Mouse (Mus musculus) neural tube, embryonic 10.5 days (tissue): ENCODE results near the gene Mogat2.

Source experiments
- DNase-seq: peaks from one replicate; pipeline ENCODE4 v3.0.0-alpha.2; 2017; ENCODE audit warnings: low spot score; ENCODE audit errors: extremely low spot score

The Mogat2 gene

DNA sequence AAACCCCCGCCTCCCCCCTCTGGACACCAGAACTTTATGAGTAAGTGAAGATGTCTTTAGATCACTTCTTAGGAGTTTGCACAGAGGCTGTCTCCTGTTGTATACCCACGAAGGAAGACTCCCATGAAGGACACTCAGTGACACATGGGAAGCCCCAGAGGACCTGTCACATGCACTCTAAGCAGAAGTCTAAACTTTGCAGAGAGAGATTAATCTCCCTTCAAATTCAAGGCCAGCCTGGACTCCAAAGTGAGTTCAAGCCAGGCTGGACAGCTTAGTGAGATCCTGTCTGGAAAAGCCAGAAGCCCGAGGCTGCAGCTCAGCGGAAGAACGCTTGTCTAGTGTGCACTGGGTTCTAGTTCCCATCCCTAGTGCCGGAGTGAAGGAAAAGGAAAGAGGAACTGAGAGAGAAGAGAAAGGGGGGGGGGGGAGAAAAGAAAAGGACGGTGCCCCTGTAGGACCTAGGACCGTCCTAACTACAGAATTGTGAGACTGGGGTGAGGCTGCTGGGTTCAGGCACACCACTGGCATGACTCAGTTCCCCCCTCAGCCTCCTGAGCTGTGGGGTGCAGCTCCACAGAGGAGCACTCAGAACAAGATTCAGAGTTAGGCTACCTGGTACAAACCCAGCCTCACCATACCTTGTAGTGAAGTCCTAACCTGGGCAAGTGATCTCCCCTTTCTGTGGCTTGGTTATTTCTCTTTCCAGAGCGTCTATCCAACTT, 38.8 kb downstream of the Mogat2 start:
- no peak for DNase-seq

GRCm38 (mm10) chr7:99198811-99199210, 39.6 kb downstream of the Mogat2 start:
- no peak for DNase-seq

DNA sequence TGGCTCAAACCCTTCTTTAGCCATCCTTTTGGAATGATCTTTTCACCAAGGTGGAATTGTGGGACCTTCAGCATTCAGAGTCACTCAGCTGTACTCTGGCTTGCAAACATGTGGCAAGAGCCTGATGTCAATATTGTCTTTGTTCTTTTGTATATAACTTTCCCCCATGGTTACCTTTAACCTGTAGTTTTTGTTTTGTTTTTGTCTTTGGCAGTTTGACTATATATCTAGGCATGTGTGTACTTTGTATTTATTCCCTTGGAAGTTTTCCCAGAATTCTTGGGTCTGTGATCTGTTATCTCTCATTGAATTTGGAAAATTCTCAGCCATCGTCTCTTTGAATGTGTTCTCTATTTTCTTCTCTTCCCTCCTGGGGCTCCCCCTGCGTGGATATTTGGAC, 43.9 kb downstream of the Mogat2 start:
- DNase-seq = no peak

- no peak for DNase-seq
Measured at GRCm38 (mm10) chr7:99193926-99194325, 44.5 kb downstream of the Mogat2 start.

DNA sequence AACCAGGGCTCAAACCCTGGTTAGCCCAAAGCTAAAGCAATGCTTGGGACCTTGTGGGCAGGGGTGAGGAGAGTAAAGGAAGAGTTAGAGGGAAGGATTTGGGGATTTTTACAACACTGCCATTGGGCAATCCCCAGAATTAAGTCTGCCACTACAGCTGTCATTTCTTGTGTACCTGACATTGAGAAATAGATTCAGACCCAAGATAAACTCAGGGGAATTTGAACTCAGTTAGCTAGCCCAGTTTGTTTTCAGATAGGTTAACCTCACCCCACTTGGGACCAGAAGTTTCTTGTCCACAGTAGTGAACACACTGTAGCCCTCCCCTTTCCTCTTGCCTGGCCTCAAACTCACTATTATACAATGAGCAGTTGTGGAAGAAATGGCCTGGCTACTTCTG, 47.0 kb downstream of the Mogat2 start:
- DNase-seq = no peak

GRCm38 (mm10) chr7:99189885-99190284, 48.5 kb downstream of the Mogat2 start:
- DNase-seq = no peak

- DNase-seq = no peak
Measured at GRCm38 (mm10) chr7:99188630-99189029, 49.8 kb downstream of the Mogat2 start.

GRCm38 (mm10) chr7:99187451-99187850, 51.0 kb downstream of the Mogat2 start:
- no peak for DNase-seq

DNA sequence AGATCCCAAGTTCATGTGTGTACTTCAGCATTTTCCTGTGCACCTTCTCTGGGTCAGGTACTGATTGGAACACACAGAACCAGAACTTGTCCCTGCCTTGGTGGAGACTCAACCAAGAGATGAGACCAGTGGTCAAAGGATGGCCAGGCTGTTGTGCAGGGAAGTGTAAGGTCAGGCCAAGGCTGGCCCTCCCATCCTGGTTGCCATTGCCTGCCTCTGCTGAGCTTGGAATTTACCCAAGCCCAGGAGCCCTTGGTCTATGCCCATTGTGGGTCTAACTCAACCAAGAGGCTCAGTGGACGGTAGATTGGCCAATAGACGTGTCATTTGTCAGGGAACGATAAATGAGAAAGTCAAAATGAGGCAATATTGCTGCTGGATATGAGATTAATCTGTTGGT, 53.0 kb downstream of the Mogat2 start:
- no peak for DNase-seq

- no peak for DNase-seq
Measured at GRCm38 (mm10) chr7:99183751-99184150, 54.7 kb downstream of the Mogat2 start.

DNA sequence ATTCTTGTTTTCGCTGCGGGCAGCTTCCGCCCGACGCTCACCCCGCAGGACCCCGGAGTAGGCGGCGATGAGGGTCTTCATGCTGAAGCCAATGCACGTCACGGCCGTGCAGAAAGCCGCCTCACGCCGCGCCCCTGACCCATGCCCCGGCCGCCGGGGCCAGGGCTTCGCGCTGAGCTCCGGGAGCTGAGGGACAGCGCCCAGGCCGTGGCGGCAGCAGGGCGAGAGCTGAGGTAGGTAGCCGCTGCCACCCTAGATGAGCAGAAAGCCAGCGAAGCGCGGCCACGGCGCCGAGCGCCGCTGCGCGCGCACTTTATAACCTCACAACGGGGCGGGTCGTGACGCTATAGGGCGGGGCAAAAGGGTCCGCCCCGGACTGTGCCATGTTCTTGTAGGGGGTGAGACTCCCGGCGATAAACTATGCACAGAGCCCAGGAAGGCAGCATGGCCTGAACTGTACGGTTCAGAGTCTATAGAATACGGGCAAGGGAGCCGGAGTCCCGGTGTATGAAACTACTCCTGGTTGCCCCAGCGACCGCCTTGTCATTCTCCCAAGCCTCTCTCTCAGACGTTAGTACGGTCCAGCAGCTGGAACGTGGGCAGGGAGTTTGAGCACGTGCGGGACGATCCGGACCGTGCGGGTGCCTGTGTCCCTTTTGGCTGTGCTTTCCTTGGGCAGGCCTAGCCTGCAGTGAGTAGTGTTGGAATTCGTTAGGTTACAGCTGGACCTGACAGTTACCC, 55.8 kb downstream of the Mogat2 start, which contains the start of gene Dgat2:
Dgat2 (minus strand) TSS at position 288 of the 741 bp plus-strand sequence.
- peak; percentile 96 for DNase-seq

- no peak for DNase-seq
Measured at GRCm38 (mm10) chr7:99181619-99182431, 56.6 kb downstream of the Mogat2 start.

GRCm38 (mm10) chr7:99180162-99180561, 58.3 kb downstream of the Mogat2 start:
- DNase-seq = no peak

DNA sequence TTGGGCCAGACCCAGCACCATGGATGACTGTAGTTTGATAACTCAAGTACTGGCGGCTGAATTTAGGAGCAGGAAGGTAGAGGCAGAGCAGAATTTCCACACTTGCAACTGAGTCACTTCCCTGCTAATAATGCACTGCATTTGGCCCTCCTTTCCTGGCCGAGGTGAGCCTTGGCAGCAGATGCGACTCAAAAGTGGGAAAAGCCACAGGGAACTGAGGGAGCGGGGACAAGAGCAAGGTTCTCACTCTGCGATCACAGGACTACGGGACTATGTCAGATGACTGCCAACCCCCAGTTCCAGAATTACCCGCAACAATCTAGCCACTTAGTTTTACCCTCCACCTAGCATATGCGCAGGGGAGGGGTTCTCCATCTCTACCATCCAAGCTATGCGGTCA, 59.1 kb downstream of the Mogat2 start:
- DNase-seq = no peak

DNA sequence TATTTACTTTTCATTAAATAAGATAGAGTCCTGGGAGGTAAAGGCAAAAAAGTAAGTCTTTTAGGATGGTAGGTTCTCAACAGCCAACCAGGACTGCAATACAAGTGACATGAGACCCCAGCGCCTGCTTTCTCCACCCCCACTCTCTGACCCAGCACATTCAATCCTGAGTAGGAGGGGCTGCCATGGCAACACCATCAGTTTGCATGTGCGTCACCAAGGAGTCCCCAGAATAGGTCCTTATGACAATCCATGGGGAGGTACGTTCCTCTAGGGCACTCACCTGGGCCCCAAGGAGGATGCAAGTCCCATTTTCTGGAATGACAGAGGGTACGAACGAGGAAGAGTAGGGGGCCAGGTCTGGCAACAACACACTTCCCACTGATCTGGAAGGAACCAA, 61.0 kb downstream of the Mogat2 start:
- DNase-seq = no peak

GRCm38 (mm10) chr7:99175666-99176065, 62.8 kb downstream of the Mogat2 start:
- DNase-seq = no peak

DNA sequence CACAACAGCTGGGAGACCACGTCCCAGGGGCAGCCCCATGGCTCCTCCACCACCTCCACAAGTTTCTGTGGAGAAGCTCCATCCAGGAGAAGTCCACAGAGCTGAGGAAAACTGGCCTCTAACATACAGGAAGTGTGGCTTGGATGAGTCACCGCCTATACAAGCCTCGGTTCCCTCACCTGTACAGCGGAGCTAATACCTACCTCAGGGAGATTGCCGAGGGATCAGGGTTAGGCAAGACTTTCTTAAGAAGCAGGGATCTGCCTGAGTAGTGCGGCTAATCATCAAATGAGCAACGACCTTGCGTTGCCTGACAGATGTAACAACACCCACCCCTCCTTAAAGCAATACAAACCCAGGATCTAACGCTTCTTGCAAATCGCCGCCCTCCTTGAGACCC, 63.3 kb downstream of the Mogat2 start:
- no peak for DNase-seq

DNA sequence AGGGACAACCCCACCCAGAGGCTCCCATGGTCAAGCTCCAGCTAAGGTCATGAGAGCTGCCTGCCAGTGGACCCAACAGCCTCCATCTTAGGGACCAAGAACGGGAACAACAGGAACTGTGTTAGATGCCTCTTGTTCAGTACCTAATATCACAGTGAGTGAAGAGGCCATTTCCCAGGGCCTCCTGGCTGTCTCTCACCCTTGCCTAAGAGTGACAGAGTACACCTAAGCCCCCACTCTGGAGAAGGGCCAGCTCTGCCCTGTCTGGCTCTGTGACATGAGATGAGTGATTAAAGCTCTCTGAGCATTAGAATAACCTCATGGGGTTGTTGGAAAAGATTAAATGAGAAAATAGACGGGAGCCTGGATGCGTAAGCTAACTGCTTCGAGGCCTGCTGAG, 64.4 kb downstream of the Mogat2 start:
- DNase-seq = no peak

DNA sequence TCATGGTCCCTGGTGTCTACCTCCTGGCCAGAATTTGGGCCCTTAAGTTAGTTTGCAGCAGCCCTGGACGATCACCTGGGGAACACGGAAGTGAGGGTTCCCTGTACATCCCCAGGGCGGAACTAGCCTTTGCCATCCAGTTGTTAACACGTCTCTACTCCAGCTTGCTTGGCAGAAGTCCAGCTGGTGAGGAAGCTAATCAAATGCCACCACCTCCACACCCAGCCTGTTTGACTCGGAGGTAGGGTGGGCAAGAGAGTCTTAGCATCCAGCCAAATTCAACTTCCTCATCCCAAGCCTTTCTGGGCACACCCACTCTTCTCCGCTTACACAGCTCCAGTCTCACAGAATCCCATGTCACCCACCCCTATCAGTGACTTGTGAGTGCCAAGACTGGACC, 65.5 kb downstream of the Mogat2 start:
- no peak for DNase-seq

DNA sequence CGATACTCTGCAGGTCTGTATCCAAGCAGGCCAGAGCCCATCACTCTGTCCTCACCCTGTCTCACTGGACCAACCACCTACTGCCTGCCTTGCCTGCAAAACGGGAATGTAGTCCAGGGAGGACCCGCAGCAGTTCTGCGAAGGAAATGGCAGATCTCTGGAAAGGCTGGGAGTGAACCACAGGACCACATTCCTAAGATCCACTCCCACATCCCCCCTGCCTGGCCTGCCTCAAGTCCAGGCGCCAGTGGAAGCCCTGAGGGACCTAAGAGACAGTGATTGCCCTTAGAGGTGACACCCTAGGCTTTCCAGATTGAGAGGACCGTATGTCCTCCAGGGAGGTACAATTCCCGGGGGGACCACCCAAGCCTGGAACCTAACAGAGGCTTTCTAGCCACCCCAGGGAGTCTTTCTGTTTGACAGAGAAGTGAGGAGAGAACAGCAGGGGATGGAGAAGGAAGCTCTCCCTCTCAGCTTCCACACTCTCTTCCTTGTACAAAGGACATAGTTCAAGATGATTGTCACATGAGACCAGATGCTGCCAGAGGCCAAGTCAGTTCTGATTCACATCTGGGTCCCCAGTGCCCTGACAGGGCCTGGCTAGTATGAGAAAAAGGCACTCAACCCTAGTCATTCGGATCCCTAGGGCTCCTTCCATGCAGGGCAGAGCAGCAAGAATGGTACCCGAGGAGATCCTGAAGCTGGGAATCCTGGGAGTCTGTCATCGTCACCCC, 66.5 kb downstream of the Mogat2 start:
- no peak for DNase-seq

GRCm38 (mm10) chr7:99170519-99170918, 67.9 kb downstream of the Mogat2 start:
- no peak for DNase-seq
